Mouse (Mus musculus) megakaryocyte-erythroid progenitor cell, adult 5-6 weeks (primary cell): Measurements from ENCODE around the gene Rgsl1. TPM values are rescaled to one million over a fixed set of nuclear protein-coding genes. Genes with fewer than 3 reads are reported as not detected.
A peak's percentile ranks its signal among the peaks of the same experiment; 100 is the strongest.
"Not testable (repeated sequence)": the region's sequence is repeated elsewhere in the genome, so short reads cannot be mapped to it uniquely, and the experiment has no call there.

Source experiments
- ATAC-seq: replicated peaks from 2 replicates; pipeline ENCODE4 v1.8.0; 2016; ENCODE audit warnings: mild to moderate bottlenecking, inconsistent platforms; ENCODE audit not compliant: severe bottlenecking, poor library complexity, low FRiP score, low TSS enrichment
- total RNA-seq, 2 experiments: library from RNA; stranded (forward) in 1 of 2; stranded (reverse) in 1 of 2; fragments of 200-1000, 215-1000 nt in 1 of 2; fragments of >200 nt in 1 of 2; fragmentation: Nextera tagmentation in 1 of 2; gene quantifications; 2 replicates each; pipeline ENCODE4 v1.2.3; 2014 to 2017

Rgsl1 gene
- total RNA-seq (2014; fragmentation: Nextera tagmentation), result 0.62 TPM in 1 of 2 replicates, not detected in the other
- total RNA-seq (2017), result not detected in 2 replicates

DNA sequence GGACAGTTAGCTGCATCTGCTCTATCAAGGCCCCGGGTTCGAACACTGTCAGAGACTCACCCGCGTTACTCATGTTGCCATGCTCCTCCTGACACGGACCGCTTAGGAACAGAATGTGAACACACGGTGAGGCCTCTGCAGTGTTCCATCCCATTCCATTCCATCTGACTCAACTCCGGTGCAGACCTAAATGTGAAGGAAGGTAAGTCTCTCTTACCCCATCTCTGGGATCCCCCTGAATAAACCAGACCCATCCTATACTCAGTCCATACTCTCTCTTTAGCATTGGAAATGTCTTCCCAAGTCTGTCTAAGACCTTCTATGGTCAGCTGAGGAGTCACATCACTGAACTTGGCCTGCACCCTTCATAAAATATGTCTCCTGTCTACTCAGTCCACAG, at the start of gene Rgsl1:
TSS of gene Rgsl1 (minus strand) at position 101 of the 400 bp plus-strand sequence.
- no peak for ATAC-seq

DNA sequence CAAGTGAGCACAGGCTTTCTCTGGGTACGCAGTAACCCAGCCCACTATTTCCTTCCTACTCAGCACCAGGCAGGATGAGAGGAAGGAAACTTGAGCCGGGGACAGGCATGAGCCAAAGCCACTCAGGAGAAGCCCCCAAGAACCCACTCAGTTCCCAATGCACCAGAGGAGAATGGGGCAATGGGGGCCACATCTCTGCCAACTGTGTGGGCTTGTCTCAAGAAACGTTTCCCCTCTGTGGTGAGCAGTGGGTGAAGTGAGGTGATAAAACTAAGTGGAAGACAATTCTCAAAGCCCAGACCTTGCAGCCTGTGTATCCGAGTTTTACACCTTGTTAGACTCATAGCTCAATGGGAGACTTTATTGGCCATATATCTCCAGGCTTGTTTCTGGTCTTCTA, 47.5 kb upstream of the Rgsl1 start, which contains the start of gene Teddm1a:
TSS of gene Teddm1a (plus strand) at position 301 of the 400 bp plus-strand sequence.
- ATAC-seq, result no peak

DNA sequence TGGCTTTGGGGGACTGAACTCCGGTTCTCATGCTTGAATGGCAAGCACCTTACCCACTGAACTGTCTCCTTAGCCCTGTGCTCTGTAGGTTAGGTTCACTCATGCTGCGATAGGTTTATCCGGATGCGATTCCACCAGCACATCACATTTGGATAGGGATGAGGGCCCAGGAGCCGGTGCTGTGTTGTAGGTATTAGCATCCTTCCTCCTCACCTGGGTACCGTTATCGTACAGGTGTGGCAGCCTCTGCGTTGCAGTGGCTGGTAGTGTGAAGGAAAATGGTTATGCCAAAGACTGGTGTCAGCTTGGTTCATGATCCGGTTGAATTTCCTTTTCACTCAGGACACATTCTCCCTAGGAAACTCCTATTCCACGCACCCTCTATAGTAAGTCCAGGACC, 46.2 kb upstream of the Rgsl1 start:
- ATAC-seq, result no peak

DNA sequence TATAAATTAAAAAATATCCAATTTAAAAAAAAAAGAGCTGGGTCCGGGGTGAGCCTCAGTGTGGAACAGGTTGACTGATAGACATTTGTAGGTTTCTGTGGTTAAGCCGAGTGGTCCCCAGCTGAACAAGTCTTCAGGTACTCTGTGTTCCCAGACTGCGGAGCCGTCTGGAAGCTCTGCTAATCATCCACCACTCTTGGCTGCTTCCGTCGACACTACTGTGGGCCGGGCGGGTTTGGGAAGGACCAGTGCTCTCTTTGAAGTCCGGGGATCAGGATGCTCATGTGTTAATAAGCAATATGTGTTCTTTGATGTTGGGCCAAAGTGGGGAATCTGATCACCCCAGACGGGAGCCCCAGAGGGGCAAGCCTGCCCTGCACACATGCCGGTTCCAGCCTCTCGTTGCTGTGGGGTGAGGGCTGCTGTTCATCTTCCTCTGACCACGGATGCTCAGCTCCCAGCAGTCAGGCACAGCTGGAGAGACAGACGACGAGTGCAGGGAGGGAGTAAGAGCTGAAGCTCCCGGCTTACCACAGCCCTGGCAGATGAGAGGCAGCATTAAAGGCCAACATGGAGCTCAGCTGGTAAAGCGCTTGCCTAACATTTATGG, 42.2 kb upstream of the Rgsl1 start:
- no peak for ATAC-seq

DNA sequence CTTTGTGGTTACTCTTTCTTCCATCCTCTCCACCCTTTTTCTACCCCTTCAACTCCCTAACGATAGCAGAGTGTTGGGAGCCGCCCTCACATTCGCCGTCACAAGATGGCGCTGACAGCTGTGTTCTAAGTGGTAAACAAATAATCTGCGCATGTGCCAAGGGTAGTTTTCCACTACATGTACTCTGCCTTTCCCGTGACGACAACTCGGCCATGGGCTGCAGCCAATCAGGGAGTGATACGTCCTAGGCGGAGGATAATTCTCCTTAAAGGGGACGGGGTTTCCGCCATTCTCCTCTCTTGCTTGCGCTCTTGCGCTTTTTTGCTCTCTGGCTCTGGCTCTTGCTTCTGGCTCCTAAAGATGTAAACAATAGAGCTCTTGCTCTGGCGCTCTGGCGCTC, 36.4 kb upstream of the Rgsl1 start:
- not testable (repeated sequence) for ATAC-seq

DNA sequence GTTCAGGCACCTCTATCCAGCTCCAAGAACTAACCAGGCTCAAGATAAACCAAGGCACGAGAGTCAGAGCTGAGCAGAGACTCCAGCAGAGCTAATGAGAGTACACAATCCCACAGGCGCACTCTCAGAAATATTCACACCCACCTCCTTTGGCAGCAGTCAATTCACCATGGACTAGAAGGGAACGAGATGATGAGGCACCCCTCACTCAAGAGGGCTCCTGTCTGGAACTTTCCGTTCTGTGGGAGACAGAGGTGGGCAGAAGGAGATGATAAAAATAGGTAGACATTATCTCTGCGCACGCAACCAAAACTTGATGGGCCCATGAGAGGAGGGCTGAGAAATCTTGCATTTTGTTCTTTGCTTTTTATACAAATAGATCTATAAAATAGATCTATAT, 30.1 kb upstream of the Rgsl1 start, which contains the start of gene Teddm1b:
TSS of gene Teddm1b (plus strand) at position 301 of the 400 bp plus-strand sequence.
- no peak for ATAC-seq

DNA sequence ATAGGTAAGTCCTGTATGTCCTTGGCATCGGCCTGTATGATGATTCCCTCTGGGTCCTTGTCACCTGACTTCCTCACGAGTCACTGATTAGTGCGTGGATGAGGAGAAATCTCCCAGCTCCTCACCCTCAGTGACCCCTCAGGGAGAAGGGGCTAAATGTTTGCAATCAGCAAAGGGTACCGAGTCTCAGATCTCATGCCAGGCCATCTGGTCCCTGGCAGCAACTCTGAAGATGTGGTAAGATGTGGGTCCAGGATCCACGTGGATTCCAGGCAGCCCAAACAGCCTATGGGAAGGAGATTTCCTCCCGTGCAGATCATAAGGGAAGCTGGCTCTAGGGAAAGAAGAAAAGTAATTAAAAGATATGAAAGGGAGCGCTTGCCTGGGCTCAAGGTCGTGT, 12.0 kb upstream of the Rgsl1 start:
- ATAC-seq, result no peak

DNA sequence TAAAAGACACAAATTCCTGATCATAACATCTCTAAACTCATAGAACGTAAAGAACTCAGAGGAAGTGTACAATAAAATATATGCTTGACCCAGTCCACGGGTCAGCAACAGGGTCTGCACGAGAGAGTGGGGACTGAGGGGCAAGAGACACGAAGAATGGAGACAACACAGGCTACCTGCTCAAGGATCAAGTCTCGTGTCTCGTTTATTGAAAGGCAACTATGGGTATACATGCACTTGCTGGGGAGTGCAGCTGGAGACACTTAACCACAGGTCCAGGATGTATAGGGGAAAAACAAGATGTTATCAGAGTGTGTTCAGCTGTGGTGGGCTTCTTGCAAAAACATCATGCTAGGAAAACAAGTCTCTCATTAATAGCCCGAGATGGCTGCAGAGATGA, 8.8 kb upstream of the Rgsl1 start:
- not testable (repeated sequence) for ATAC-seq

DNA sequence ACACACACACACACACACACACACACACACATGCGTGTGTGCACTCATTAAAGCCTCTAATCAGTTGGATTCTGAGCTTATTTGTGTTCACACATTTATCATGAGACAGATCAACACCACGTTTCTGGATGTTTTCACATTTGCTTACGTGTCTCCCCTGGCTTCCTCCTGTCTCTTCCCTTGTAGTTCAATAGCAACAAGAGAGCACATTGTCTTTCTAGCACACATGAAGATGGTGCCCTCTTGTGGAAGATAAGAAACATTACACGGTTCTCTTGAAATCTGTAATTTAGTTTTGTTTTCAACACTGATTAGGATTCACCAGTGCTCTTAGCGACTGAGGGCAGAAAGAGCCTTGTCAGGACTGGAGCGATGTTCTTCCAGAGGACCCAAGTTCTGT, 2.9 kb upstream of the Rgsl1 start:
- peak; percentile 84 for ATAC-seq

DNA sequence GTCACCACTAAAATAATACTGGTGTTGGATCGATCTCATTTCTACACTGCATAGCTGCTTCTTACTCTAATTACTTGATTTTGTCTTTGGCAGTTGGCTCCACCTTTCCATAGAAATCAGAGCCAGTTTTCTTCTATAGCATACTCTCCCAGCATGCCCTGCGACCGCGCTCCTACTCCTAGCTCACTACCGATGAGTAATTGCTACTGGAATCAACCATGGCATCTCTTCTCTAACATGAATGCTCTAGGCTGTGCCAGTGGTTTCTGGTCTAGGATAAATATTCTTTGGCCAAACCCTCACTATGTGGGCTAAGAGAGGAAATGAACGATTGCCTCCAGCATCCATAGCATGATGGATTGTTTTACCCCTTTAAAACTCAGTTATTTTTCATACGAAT, 2.5 kb upstream of the Rgsl1 start:
- no peak for ATAC-seq

DNA sequence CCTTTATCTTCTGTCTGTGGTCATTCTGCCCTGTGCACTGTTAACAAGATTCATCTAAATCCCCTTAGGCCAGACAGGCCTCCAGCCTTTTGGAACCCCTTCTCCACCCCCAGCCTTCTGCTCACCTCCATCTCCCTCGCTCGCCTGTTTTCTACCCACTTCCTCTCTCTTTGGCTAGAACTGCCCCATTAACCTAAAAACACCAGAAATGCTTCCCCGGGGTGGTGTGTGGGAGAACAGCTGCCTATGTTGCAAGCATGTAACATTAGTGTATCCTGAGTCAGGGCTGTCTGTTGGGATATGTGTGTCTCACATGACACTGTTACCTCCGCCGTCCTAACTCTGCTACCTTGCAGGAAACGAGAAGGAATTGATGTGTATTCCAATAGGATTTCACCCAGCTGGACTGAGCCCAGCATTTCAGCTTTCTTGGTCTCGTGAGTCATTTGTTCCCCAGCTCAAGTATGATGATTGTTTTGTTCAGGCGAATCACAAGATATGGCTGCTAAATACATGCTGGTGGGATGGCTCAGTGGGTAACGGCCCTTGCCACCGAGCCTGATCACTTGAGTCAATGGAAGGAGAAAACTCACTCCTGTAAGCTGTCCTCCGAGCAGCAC, 1.7 kb downstream of the Rgsl1 start:
- ATAC-seq, result no peak

DNA sequence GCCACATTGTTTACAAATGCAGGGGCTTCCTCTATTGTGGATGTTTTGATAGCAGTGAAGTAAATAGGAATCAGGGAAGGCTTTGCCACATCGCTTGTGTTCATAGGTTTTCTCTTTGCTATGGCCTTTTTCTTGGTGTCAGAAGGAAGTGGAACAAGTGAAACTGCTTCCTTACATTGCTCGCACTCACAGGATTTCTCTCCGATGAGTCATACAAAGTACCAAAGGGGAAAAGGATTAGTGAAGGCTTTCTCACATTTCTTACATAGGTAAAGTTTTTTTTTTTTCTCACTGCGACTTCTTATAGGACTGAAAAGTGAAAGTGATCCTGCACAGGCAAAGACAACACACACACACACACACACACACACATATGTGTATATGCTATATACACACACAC, 7.9 kb downstream of the Rgsl1 start:
- ATAC-seq, result no peak

DNA sequence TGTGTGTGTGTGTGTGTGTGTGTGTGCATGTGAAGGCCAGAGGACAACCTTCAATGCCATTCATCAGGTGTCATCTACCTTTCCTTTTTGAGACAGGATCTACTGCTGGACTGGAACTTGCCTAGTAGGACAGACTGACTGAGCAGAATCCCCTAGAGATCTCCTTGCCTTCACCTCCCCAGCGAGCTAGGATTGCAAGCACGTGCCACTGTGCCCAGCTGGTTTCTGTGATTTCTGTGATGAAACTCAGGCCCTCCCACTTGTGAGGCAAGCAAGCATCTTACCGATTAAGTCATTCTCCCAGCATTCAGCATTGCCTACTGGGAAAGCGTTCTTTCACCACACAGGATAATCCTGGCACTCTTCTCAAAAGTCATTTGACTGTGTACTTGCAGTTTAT, 13.2 kb downstream of the Rgsl1 start:
- ATAC-seq, result no peak

DNA sequence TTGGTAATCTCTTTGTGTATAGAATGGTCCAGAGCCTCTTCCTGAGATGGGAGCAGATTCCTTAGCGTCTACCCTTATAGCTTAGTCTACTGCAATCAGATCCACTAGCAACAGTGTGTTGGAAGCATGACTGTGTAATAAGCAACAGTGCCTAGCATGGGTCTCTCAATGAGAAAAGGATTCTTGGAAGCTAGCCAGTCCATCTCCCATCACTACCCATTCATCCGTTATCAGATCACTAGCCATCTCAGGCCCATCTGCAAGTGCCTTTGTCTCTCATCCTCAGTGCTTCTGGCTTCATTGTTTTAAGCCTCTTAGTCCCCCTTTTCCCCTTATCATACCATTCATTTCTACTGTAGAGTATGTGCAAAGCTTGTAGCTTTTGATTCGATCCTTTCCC, 23.7 kb downstream of the Rgsl1 start:
- ATAC-seq, result no peak

DNA sequence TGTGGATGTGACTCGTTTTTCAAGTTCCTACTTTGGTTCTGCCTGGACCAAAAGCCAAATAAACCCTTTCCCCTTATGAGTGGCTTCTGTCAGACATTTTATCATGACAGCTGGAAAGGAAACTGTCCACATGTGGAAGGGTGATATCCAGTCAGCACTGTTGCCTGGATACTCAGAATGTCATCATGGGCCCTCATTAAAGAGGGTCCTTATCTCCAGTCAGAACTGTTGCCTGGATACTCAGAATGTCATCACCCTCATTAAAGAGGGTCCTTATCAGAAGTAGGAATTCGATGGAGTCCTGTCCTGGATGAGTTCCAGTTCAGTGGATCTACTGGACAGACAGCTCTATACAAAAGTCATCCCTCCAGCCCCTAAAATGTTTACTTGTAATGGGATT, 29.7 kb downstream of the Rgsl1 start:
- no peak for ATAC-seq

DNA sequence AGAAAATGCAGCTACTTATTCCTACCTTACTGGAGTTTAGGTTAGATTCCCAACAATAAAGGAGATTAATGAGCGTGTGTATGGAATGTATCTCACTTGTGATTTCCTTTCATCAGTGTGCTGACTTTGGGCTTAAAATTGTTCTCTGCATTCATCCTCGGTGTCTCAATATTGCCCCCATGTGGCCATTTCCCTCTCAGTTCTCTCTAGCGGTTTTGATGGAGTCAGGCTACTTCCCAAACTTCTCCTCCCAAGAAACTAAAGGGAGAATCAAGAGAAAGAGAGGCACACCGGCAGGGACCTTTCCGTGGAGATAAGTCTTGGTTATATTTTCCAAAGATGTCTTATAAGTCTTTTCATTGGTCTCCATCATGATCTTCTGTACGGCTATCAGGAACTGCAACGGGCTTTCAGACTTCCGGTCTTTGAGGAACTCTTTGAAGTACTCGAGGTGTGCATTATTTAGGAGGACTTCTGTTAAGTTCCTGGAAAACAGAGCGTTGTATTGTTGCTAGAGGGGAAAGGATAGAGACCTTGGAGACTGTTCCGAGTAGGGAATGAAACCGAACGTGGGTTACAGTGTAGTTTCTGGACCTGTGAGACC, 36.5 kb downstream of the Rgsl1 start:
- ATAC-seq, result peak; percentile 92

DNA sequence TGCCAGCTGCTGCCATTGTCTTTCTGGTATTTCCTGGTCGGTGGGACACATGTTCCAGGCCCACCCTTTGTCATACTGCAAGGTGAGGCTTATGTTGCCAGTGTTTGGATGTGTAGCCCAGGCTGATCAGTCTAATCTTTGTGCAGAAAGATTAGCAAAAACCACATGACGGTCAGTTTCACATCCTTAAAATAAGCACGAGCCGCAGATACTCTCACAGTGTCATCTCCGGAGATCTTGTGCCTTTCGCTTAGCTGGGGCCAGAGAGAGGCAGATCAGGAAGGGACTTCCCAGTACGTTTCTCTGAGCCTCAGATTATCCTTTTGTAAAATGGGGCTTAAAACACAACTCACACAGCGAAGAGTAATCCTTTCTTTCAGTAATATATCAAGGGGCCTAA, 40.4 kb downstream of the Rgsl1 start:
- no peak for ATAC-seq

DNA sequence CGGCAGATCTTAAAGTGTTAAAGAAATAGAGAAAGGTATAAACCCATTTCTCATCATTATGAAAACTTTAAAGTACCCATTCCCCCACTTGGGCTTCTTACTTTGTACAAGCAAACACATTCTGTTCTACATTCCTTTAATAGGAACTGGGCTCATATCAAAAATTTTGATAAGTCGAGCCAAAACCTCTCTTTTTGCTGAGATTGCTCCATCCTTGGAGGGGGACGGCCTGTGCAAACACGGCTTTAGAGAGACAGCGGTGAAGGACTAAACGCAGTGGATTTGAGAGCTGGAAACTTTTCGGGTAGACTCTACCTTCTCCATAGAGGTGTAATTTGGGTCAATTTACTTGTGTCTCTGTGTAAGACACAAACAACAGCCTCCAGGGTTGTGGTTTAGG, 41.3 kb downstream of the Rgsl1 start:
- ATAC-seq, result no peak

DNA sequence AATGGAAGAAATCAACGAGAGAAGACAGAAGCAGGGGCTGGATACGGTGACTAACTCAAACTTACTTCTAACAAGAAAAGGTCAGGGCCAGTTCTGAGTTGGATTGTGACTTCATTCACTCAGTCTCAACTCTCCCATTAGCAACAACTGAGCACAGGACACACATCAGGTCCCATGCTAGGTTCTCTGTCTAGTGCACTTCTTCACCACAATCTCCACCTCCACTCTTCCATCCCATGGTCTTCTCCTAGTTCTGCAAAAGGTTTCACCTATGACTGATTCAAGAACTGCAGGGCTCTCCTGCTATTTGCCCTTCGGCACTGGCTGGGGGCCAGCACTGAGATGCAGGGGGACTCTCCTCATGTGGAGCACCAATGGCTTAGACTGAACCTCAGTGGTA, 49.7 kb downstream of the Rgsl1 start:
- ATAC-seq, result no peak

DNA sequence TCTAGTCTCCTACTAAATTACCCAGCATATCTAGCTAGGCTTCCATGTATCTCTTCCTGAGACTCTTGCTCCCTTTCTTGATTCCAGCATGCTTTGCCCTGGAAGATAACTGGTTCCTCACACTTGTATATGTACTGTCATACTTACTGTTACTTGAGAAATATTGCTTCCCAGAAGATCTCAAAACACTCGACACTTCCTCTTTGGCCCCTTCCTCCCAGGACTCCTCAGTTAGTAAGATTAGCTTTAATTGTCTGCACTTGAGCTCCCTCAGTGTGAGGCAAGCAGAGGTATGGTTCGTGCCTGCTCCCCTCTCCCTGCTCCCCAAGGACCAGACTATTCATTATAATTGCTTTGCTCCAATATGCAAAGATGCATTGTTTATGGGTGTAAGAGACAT, 53.2 kb downstream of the Rgsl1 start:
- ATAC-seq, result no peak

DNA sequence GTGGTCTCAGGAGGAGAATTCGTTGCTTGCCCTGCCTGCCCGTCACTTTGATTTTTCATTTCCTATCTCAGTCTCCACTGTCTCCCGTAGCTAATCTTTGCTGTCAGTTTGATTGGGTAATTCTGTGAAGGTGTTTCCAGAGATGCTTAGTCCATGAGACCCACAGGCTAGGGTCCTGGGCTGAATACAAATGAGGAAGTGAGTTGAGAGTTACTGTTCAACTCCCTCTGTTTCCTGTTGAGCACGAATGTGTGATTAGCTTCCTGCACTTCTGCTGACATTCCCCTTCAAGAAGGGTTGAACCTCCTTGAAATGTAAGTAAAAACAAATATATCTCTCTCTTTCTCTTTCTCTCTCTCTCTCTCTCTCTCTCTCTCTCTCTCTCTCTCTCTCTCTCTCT, 58.3 kb downstream of the Rgsl1 start:
- ATAC-seq, result no peak
